Mouse (Mus musculus): ENCODE results near the gene Ralgapa1. TPM values are rescaled to one million over a fixed set of nuclear protein-coding genes. Genes with fewer than 3 reads are reported as not detected.

The Ralgapa1 gene
- total and polyA plus RNA-seq, 2 experiments from 2014 or later = 18.8 to 146 TPM

DNA sequence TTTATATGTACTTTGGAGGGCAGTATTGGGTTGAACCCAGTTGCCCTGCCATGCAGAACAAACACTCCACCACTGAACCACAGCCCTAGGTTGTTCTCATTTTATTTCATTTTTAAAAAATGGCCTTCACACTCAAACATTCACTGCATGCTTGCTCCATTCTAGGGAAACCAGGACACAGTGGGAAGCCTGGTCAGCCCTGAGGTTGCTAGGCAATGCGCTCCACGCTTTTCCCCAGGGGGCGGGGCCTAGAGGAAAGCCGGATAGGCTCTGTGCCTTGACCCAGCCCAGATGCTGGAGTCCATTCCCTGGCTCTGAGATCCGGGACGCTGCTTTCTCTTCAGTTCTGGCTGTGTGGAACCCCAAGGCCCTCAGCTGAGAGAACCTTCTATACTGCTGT, 247.2 kb downstream of the Ralgapa1 start:
- Histone ChIP-seq H3K4me3 (ENCODE audit: low read depth, low read length) (no peak overlapping the region), H3K9ac (replicated peaks; ENCODE audit: low read length, poor library complexity, severe bottlenecking) (no peak overlapping the region), H3K9me3 (ENCODE audit: low read length) (no peaks in the 10 kb centered on the region), H3K36me3 (ENCODE audit: insufficient read depth, low read length) (no peaks in the 10 kb centered on the region), H3K27me3 (ENCODE audit: insufficient read depth, low read length) (no peaks in the 10 kb centered on the region), H3K4me1 (ENCODE audit: insufficient read depth, low read length) (no peaks in the 10 kb centered on the region), H3K4me2 (ENCODE audit: low read depth, low read length, poor library complexity, severe bottlenecking) (no peak overlapping the region), H3K27ac (ENCODE audit: low read depth, low read length) (no peak overlapping the region)
- DNase-seq (ENCODE audit: low spot score) (peak; percentile 17), ATAC-seq (ENCODE audit: low FRiP score) (peak; percentile 65)
- 4% methylated on average over 6 of the region's 6 CpGs for WGBS
- no peak for TF ChIP-seq CTCF (IDR thresholded peaks at IDR 0.05)

DNA sequence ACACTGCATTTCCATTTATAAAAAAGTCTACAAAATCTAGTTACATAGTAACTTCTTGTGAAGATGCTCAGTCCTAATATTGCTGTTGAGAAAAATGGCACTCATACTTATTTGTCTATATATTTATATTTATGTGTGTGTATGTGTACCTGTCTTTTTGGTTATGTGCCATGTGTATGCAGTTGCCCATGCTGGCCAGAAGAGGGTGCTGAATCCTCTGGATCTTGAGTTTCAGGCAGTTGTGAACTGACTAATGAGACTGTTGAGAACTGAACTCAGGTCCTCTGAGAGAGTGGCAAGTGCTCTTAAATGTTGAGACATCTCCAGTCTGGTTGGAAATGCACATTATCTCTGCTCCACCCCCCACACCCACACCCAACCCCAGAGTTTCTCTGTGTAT, 247.9 kb downstream of the Ralgapa1 start:
- no peak for ATAC-seq (ENCODE audit: low FRiP score)
- Histone ChIP-seq H3K27ac (ENCODE audit: low read depth, low read length) (no peak overlapping the region), H3K4me1 (ENCODE audit: insufficient read depth, low read length) (no peaks in the 10 kb centered on the region), H3K9ac (replicated peaks; ENCODE audit: low read length, poor library complexity, severe bottlenecking) (no peak overlapping the region), H3K4me2 (ENCODE audit: low read depth, low read length, poor library complexity, severe bottlenecking) (no peak overlapping the region), H3K4me3 (ENCODE audit: low read depth, low read length) (no peak overlapping the region), H3K27me3 (ENCODE audit: insufficient read depth, low read length) (no peaks in the 10 kb centered on the region), H3K9me3 (ENCODE audit: low read length) (no peaks in the 10 kb centered on the region), H3K36me3 (ENCODE audit: insufficient read depth, low read length) (no peaks in the 10 kb centered on the region)
- peak; percentile 39 for TF ChIP-seq CTCF (IDR thresholded peaks at IDR 0.05)
- no peak for DNase-seq (ENCODE audit: low spot score)

DNA sequence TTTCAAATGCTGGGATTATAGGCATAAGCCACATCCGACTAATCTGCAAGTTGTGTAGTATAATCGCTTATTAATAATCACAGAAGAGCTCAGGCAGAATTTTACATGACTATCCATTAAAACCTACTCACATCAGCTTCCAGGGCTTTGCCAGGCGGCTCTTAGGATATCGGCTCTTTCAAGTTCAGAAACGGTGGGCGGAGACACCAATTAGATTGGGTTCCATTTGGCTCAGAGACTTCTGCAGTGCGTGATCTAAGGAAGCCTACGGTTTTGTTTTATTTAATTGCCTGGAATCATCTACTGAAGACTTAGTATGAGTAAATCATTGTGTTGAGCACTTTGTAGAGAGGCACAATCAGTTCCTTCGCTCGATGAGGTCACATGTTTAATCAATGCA, 249.3 kb downstream of the Ralgapa1 start:
- Histone ChIP-seq H3K27ac (ENCODE audit: low read depth, low read length) (no peak overlapping the region), H3K9me3 (ENCODE audit: low read length) (no peaks in the 10 kb centered on the region), H3K9ac (replicated peaks; ENCODE audit: low read length, poor library complexity, severe bottlenecking) (no peak overlapping the region), H3K4me2 (ENCODE audit: low read depth, low read length, poor library complexity, severe bottlenecking) (no peak overlapping the region), H3K27me3 (ENCODE audit: insufficient read depth, low read length) (no peaks in the 10 kb centered on the region), H3K4me3 (ENCODE audit: low read depth, low read length) (no peak overlapping the region), H3K4me1 (ENCODE audit: insufficient read depth, low read length) (no peaks in the 10 kb centered on the region), H3K36me3 (ENCODE audit: insufficient read depth, low read length) (no peaks in the 10 kb centered on the region)
- WGBS = 80% methylated on average over 10 of the region's 10 CpGs
- ATAC-seq (ENCODE audit: low FRiP score) (no peak), DNase-seq (ENCODE audit: low spot score) (no peak)
- TF ChIP-seq CTCF (IDR thresholded peaks at IDR 0.05) = no peak

DNA sequence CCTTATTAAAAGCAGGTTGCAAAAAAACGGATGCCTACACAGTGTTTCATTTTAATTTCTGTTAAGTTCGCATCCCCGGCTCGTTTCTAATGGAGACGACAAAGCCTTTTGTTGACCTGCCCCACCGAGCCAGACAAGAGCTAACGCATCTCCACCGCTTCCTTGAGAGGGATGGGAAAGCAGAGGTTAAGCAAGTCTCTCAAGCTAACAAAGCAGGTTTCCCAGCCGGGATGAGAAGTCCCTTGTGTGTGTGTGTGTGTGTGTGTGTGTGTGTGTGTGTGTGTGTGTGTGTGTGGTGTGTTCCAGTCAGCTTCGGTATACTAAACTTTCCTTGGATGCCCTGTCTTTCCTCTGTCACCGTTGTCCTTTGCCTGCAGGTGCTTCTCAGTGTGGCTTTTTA, 249.8 kb downstream of the Ralgapa1 start:
- no peaks in the 10 kb centered on the region for H3K9me3 ChIP-seq (ENCODE audit: low read length)
- DNase-seq (ENCODE audit: low spot score) (no peak), ATAC-seq (ENCODE audit: low FRiP score) (no peak)
- TF ChIP-seq CTCF (IDR thresholded peaks at IDR 0.05) = no peak
- H3K9ac ChIP-seq (replicated peaks; ENCODE audit: low read length, poor library complexity, severe bottlenecking) = no peak overlapping the region
- no peaks in the 10 kb centered on the region for H3K4me1 ChIP-seq (ENCODE audit: insufficient read depth, low read length)
- H3K36me3 ChIP-seq (ENCODE audit: insufficient read depth, low read length) = no peaks in the 10 kb centered on the region
- H3K27me3 ChIP-seq (ENCODE audit: insufficient read depth, low read length) = no peaks in the 10 kb centered on the region
- H3K4me2 ChIP-seq (ENCODE audit: low read depth, low read length, poor library complexity, severe bottlenecking) = no peak overlapping the region
- H3K27ac ChIP-seq (ENCODE audit: low read depth, low read length) = no peak overlapping the region
- 62% methylated on average over 11 of the region's 11 CpGs for WGBS
- no peak overlapping the region for H3K4me3 ChIP-seq (ENCODE audit: low read depth, low read length)

DNA sequence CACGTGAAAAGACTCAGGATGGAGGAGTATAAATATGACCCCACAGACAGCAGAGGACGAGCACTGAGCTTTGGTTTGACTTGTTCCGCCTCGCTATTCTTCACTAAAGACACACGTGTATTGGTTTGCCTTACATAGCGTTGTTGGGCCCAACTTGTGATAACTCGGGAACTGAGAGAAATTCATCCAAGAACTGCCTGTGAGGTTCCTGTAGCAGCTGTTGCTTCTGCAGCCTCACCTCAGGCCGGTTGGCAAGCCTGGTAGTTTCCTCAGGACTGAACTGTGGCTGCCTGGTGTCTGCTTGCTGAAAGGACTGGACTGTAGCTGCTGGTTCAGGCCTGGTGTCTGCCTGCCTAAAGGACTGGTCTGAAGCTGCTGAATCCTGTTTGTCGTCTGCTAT, 250.3 kb downstream of the Ralgapa1 start:
- ATAC-seq (ENCODE audit: low FRiP score) (no peak), DNase-seq (ENCODE audit: low spot score) (no peak)
- whole genome bisulfite sequencing = 91% methylated on average over 9 of the region's 9 CpGs
- Histone ChIP-seq H3K4me3 (ENCODE audit: low read depth, low read length) (no peak overlapping the region), H3K9me3 (ENCODE audit: low read length) (no peaks in the 10 kb centered on the region), H3K27ac (ENCODE audit: low read depth, low read length) (no peak overlapping the region), H3K4me1 (ENCODE audit: insufficient read depth, low read length) (no peaks in the 10 kb centered on the region), H3K36me3 (ENCODE audit: insufficient read depth, low read length) (no peaks in the 10 kb centered on the region), H3K9ac (replicated peaks; ENCODE audit: low read length, poor library complexity, severe bottlenecking) (no peak overlapping the region), H3K4me2 (ENCODE audit: low read depth, low read length, poor library complexity, severe bottlenecking) (no peak overlapping the region), H3K27me3 (ENCODE audit: insufficient read depth, low read length) (no peaks in the 10 kb centered on the region)
- no peak for TF ChIP-seq CTCF (IDR thresholded peaks at IDR 0.05)

DNA sequence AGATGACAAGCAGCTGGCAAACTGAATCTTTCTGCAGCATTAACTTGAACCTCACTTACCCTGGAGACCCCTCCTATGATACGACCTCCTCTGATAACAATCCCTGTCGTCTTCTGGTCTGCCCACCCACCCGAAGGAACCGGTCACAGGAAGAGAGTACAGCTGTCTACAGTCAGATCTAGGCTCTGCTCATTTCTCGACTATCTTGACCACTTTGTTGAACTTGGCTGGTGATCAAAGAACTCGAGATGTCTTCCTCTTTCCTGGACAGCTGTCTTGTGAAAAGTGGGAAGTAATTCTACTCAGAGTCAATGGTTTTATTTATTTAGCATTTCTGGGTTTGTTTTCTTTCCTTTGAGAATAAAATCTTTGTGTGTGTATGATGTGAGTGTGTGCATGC, 251.3 kb downstream of the Ralgapa1 start:
- Histone ChIP-seq H3K4me2 (ENCODE audit: low read depth, low read length, poor library complexity, severe bottlenecking) (no peak overlapping the region), H3K27ac (ENCODE audit: low read depth, low read length) (no peak overlapping the region), H3K4me3 (ENCODE audit: low read depth, low read length) (no peak overlapping the region), H3K9ac (replicated peaks; ENCODE audit: low read length, poor library complexity, severe bottlenecking) (no peak overlapping the region), H3K27me3 (ENCODE audit: insufficient read depth, low read length) (no peaks in the 10 kb centered on the region), H3K36me3 (ENCODE audit: insufficient read depth, low read length) (no peaks in the 10 kb centered on the region), H3K9me3 (ENCODE audit: low read length) (no peaks in the 10 kb centered on the region), H3K4me1 (ENCODE audit: insufficient read depth, low read length) (no peaks in the 10 kb centered on the region)
- no peak for TF ChIP-seq CTCF (IDR thresholded peaks at IDR 0.05)
- 76% methylated on average over 6 of the region's 6 CpGs for WGBS
- DNase-seq (ENCODE audit: low spot score) = no peak
- no peak for ATAC-seq (ENCODE audit: low FRiP score)

DNA sequence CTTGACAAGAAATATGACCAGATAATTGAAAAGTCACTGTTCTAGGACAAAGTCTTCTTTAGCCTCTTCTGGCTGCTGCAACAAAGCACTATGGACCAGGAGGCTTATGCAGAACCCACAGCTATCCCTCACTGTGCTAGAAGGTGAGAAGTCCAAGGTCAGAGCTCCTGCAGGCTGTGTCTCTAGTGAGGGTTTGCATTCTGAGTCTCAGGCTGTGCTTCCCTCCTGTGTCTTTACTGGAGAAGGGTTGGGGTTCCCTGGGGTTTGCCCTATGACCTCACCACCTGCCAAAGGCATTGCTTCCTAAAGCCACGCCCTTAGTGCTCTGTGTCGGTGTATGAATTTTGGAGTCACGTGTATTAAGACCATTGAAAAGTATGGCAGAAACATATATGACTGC, 252.5 kb downstream of the Ralgapa1 start:
- H3K27ac ChIP-seq (ENCODE audit: low read depth, low read length) = no peak overlapping the region
- no peak overlapping the region for H3K4me3 ChIP-seq (ENCODE audit: low read depth, low read length)
- no peaks in the 10 kb centered on the region for H3K9me3 ChIP-seq (ENCODE audit: low read length)
- H3K36me3 ChIP-seq (ENCODE audit: insufficient read depth, low read length) = no peaks in the 10 kb centered on the region
- DNase-seq (ENCODE audit: low spot score) (no peak), ATAC-seq (ENCODE audit: low FRiP score) (no peak)
- H3K4me1 ChIP-seq (ENCODE audit: insufficient read depth, low read length) = no peaks in the 10 kb centered on the region
- WGBS = 93% methylated on average over 3 of the region's 3 CpGs
- H3K4me2 ChIP-seq (ENCODE audit: low read depth, low read length, poor library complexity, severe bottlenecking) = no peak overlapping the region
- TF ChIP-seq CTCF (IDR thresholded peaks at IDR 0.05) = no peak
- no peaks in the 10 kb centered on the region for H3K27me3 ChIP-seq (ENCODE audit: insufficient read depth, low read length)
- no peak overlapping the region for H3K9ac ChIP-seq (replicated peaks; ENCODE audit: low read length, poor library complexity, severe bottlenecking)
